In the genomic region with DNA sequence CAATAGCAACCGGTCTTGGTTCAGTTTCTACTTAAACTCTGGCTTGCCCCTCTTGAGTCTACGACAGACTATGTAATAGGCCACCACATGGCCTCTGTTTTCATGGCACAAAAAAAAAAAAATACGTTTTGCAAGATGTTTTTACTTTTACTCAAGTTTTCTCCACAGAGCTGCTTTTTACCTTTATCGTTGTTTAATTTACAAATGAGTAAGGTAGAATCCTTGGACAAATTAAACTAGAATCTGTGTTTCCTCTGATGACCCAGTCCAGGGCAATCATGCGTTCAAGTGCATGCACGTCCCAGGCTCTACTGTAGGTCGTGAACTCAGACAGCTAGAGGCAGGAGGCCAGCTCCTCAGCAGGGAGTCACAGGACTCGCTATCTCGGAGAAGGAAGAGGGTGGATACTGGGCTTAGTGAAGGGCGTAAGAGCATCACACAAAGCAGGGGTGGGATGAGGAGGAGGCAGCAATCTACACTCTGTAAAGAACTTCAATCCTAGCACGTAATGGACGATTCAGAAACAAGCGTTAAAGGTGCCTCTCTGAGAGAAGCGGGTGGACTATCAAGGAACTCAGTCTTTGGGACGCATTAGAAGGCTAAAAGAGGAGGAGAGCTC, we compare ENCODE assay signal across 8 mouse cellular contexts. TPM values are rescaled to one million over a fixed set of nuclear protein-coding genes. Genes with fewer than 3 reads are reported as not detected.
DNase-seq lines count a peak whose midpoint lies in the region; ATAC-seq lines count a peak whose summit lies in the region.

No protein-coding gene starts in this region.

- peak overlapping the region; percentile 88 for H3K4me2 ChIP-seq in forebrain, embryonic 13.5 days

- WGBS in forebrain, embryonic 13.5 days: under 1% methylated on average over 15 of the region's 15 CpGs

- no peaks in the 10 kb centered on the region for H3K27me3 ChIP-seq in forebrain, embryonic 13.5 days
- no peaks in the 10 kb centered on the region for H3K27me3 ChIP-seq in megakaryocyte, embryonic 14.5 days (replicated peaks)

- ATAC-seq in forebrain, embryonic 13.5 days: peak; percentile 7

- peak overlapping the region; percentile 68 for H3K4me3 ChIP-seq in forebrain, embryonic 13.5 days
- peak overlapping the region; percentile 97 for H3K4me3 ChIP-seq in megakaryocyte, embryonic 14.5 days (replicated peaks)

- intact Hi-C loops in left cerebral cortex, postnatal 25 days (cut with DNase I): loop anchor here (2.0 kb wide), 1 partner anchor 21 kb away; a partner anchor contains a TSS

- H3K4me1 ChIP-seq in forebrain, embryonic 13.5 days: peaks cover 72% of the 10 kb centered on the region
- peaks cover 71% of the 10 kb centered on the region for H3K4me1 ChIP-seq in megakaryocyte, embryonic 14.5 days

- H3K36me3 ChIP-seq in forebrain, embryonic 13.5 days (ENCODE audit: poor library complexity, severe bottlenecking): peaks cover 43% of the 10 kb centered on the region
- H3K36me3 ChIP-seq in megakaryocyte, embryonic 14.5 days (replicated peaks; ENCODE audit: low read length): peaks cover 67% of the 10 kb centered on the region

- H3K9ac ChIP-seq in forebrain, embryonic 13.5 days: peak overlapping the region; percentile 86

- no peaks in the 10 kb centered on the region for H3K9me3 ChIP-seq in forebrain, embryonic 13.5 days (replicated peaks)
- no peaks in the 10 kb centered on the region for H3K9me3 ChIP-seq in megakaryocyte, embryonic 14.5 days

- peak; percentile 63 for DNase-seq in embryo, embryonic 10 days (ENCODE audit: low spot score)
- DNase-seq in embryo, embryonic 9.5 days (ENCODE audit: extremely low spot score): no peak
- DNase-seq in c-Kit-positive CD71-positive TER-119-positive erythroid progenitor cells, embryonic 14.5 days (ENCODE audit: low spot score): peak; percentile 78
- DNase-seq in heart, postnatal 4 days: peak; percentile 71
- DNase-seq in left cerebral cortex, postnatal 25 days (ENCODE audit: low spot score in 2 of 2): peak; percentile 31 to 47
- peak; percentile 61 for DNase-seq in spleen, adult 12 weeks (ENCODE audit: low spot score)

- H3K27ac ChIP-seq in forebrain, embryonic 13.5 days: peak overlapping the region; percentile 98

RNA-seq across cellular contexts. Expression of a gene that starts 0.9 kb away (rescaled TPM):
- polyA plus RNA-seq in forebrain, embryonic 13.5 days (2015; fragmentation: Nextera tagmentation; extraction: Ambion mirVana): 13.6 and 16.7 TPM in 2 replicates
- 10 to 100 TPM; 41.7 to 43.2 TPM for total RNA-seq in heart, postnatal 4 days (2021)
- total RNA-seq in left cerebral cortex, postnatal 25 days (2021): 10 to 100 TPM; 32.2 to 38.9 TPM
- polyA plus RNA-seq in megakaryocyte, embryonic 14.5 days (2012; ENCODE audit: insufficient read depth, low replicate concordance): 245 and 640 TPM in 2 replicates

RNA-seq across cellular contexts. Expression of a gene that starts 21.9 kb away (rescaled TPM):
- polyA plus RNA-seq in forebrain, embryonic 13.5 days (2015; fragmentation: Nextera tagmentation; extraction: Ambion mirVana): 137 and 138 TPM in 2 replicates
- 10 to 100 TPM; 49.6 to 50.1 TPM for total RNA-seq in heart, postnatal 4 days (2021)
- total RNA-seq in left cerebral cortex, postnatal 25 days (2021): 10 to 100 TPM; 56.0 to 57.1 TPM
- polyA plus RNA-seq in megakaryocyte, embryonic 14.5 days (2012; ENCODE audit: insufficient read depth, low replicate concordance): 26.0 and 101 TPM in 2 replicates

RNA-seq across cellular contexts. Expression of a gene that starts 23.5 kb away (rescaled TPM):
- polyA plus RNA-seq in forebrain, embryonic 13.5 days (2015; fragmentation: Nextera tagmentation; extraction: Ambion mirVana): 262 and 282 TPM in 2 replicates
- total RNA-seq in heart, postnatal 4 days (2021): 100 to 1,000 TPM; 151 to 159 TPM
- total RNA-seq in left cerebral cortex, postnatal 25 days (2021): 100 to 1,000 TPM; 262 to 278 TPM
- 176 and 219 TPM in 2 replicates for polyA plus RNA-seq in megakaryocyte, embryonic 14.5 days (2012; ENCODE audit: insufficient read depth, low replicate concordance)

RNA-seq across cellular contexts. Expression of a gene that starts 26.5 kb away (rescaled TPM):
- polyA plus RNA-seq in forebrain, embryonic 13.5 days (2015; fragmentation: Nextera tagmentation; extraction: Ambion mirVana): 45.4 and 47.6 TPM in 2 replicates
- 1 to 10 TPM in 1 of 2 experiments, under 1 TPM in 1; 0.70 to 1.2 TPM for total RNA-seq in heart, postnatal 4 days (2021)
- total RNA-seq in left cerebral cortex, postnatal 25 days (2021): 100 to 1,000 TPM; 934 to 952 TPM
- 6.6 and 11.4 TPM in 2 replicates for polyA plus RNA-seq in megakaryocyte, embryonic 14.5 days (2012; ENCODE audit: insufficient read depth, low replicate concordance)

RNA-seq across cellular contexts. Expression of a gene that starts 32.1 kb away (rescaled TPM):
- 0.39 and 0.72 TPM in 2 replicates for polyA plus RNA-seq in forebrain, embryonic 13.5 days (2015; fragmentation: Nextera tagmentation; extraction: Ambion mirVana)
- total RNA-seq in heart, postnatal 4 days (2021): 1 to 10 TPM; 2.0 to 2.9 TPM
- 1 to 10 TPM in 1 of 2 experiments, under 1 TPM in 1; 0.99 to 1.1 TPM for total RNA-seq in left cerebral cortex, postnatal 25 days (2021)
- polyA plus RNA-seq in megakaryocyte, embryonic 14.5 days (2012; ENCODE audit: insufficient read depth, low replicate concordance): 6.1 and 10.4 TPM in 2 replicates
